Mouse (Mus musculus) retina, postnatal 7 days (tissue): Measurements from ENCODE around the gene Msi1.

Experiments
- DNase-seq: peaks from one replicate; pipeline ENCODE4 v3.0.0-alpha.2; 2012; ENCODE audit warnings: low read depth, low spot score

The Msi1 gene

GRCm38 (mm10) chr5:115469791-115470190 lies 40.4 kb downstream of the Msi1 start:
- no peak for DNase-seq

- no peak for DNase-seq
Measured at GRCm38 (mm10) chr5:115470766-115471531, 41.5 kb downstream of the Msi1 start.

GRCm38 (mm10) chr5:115473191-115473590 lies 43.8 kb downstream of the Msi1 start:
- no peak for DNase-seq

- DNase-seq, result no peak
Measured at GRCm38 (mm10) chr5:115474174-115474828, 44.9 kb downstream of the Msi1 start.

GRCm38 (mm10) chr5:115475337-115476106 lies 46.1 kb downstream of the Msi1 start:
- DNase-seq, result peak; percentile 88

GRCm38 (mm10) chr5:115476107-115476727 lies 46.8 kb downstream of the Msi1 start:
- DNase-seq, result no peak

GRCm38 (mm10) chr5:115479561-115479960 lies 50.2 kb downstream of the Msi1 start:
- DNase-seq, result no peak

- no peak for DNase-seq
Measured at GRCm38 (mm10) chr5:115480101-115480500, 50.7 kb downstream of the Msi1 start.

GRCm38 (mm10) chr5:115482390-115483265 lies 53.2 kb downstream of the Msi1 start:
- no peak for DNase-seq

- DNase-seq, result no peak
Measured at GRCm38 (mm10) chr5:115483385-115483784, 54.0 kb downstream of the Msi1 start.

- DNase-seq, result peak; percentile 93
Measured at GRCm38 (mm10) chr5:115483947-115484920, 54.8 kb downstream of the Msi1 start, which contains the start of gene Sirt4. TSS of gene Sirt4 (minus strand) at chr5:115484725.

- DNase-seq, result no peak
Measured at GRCm38 (mm10) chr5:115484996-115485395, 55.6 kb downstream of the Msi1 start.

GRCm38 (mm10) chr5:115485489-115486205 lies 56.2 kb downstream of the Msi1 start:
- DNase-seq, result no peak

GRCm38 (mm10) chr5:115486726-115487125 lies 57.3 kb downstream of the Msi1 start:
- no peak for DNase-seq

- no peak for DNase-seq
Measured at GRCm38 (mm10) chr5:115487353-115487752, 58.0 kb downstream of the Msi1 start.

- no peak for DNase-seq
Measured at GRCm38 (mm10) chr5:115487942-115488580, 58.7 kb downstream of the Msi1 start.

- DNase-seq, result peak; percentile 81
Measured at GRCm38 (mm10) chr5:115488841-115489698, 59.7 kb downstream of the Msi1 start.
